Mouse (Mus musculus) hindbrain, embryonic 15.5 days (tissue): ENCODE results near the gene Dmd. TPM values are rescaled to one million over a fixed set of nuclear protein-coding genes. Genes with fewer than 3 reads are reported as not detected.
"Not testable (repeated sequence)": the region's sequence is repeated elsewhere in the genome, so short reads cannot be mapped to it uniquely, and the experiment has no call there.

Source experiments
- ATAC-seq: fragments of 200-750 bp; cut with Nextera tagmentation; 2 replicates; pipeline ENCODE4 v1.8.0; 2017; ENCODE audit warnings: low read depth, moderate number of reproducible peaks, moderate TSS enrichment; ENCODE audit not compliant: low FRiP score
- H3K27ac ChIP-seq: fragments of 300-500 bp; sonication (generic); replicated peaks from 2 replicates; pipeline ENCODE4 v1.5.1; 2015; ENCODE audit warnings: mild to moderate bottlenecking, inconsistent platforms
- H3K27me3 ChIP-seq: fragments of 300-500 bp; sonication (generic); 2 replicates; pipeline ENCODE4 v1.6.1; 2015; ENCODE audit warnings: control low read depth, inconsistent platforms
- H3K36me3 ChIP-seq: fragments of 300-500 bp; sonication (generic); 2 replicates; pipeline ENCODE4 v1.6.1; 2015; ENCODE audit warnings: control low read depth, inconsistent platforms
- H3K4me1 ChIP-seq: fragments of 300-500 bp; sonication (generic); replicated peaks from 2 replicates; pipeline ENCODE4 v1.6.1; 2015; ENCODE audit warnings: control low read depth, inconsistent platforms
- H3K4me2 ChIP-seq: fragments of 300-500 bp; sonication (generic); 2 replicates; pipeline ENCODE4 v1.6.1; 2015; ENCODE audit warnings: moderate library complexity, mild to moderate bottlenecking, inconsistent platforms
- H3K4me3 ChIP-seq: fragments of 300-500 bp; sonication (generic); 2 replicates; pipeline ENCODE4 v1.5.1; 2015; ENCODE audit warnings: mild to moderate bottlenecking, inconsistent platforms
- H3K9ac ChIP-seq: fragments of 300-500 bp; sonication (generic); 2 replicates; pipeline ENCODE4 v1.6.1; 2015; ENCODE audit warnings: inconsistent platforms
- H3K9me3 ChIP-seq: fragments of 300-500 bp; sonication (generic); 2 replicates; pipeline ENCODE4 v1.6.1; 2016; ENCODE audit warnings: control low read depth, inconsistent platforms
- WGBS: fragments of 180-500 bp; shearing (Covaris S2); methylation state at CpG from one replicate; pipeline ENCODE4 v1.1.7; 2015; 5-methylcytosine and 5-hydroxymethylcytosine counted together
- polyA plus RNA-seq: library from polyadenylated mRNA; unstranded; fragments of >200 nt; fragmentation: Nextera tagmentation; extraction: Ambion mirVana; gene quantifications from 2 replicates; pipeline ENCODE4 v1.2.1, GENCODE M21; 2015

Dmd gene
- polyA plus RNA-seq, 1 experiment from 2014 or later = 28.8 TPM

DNA sequence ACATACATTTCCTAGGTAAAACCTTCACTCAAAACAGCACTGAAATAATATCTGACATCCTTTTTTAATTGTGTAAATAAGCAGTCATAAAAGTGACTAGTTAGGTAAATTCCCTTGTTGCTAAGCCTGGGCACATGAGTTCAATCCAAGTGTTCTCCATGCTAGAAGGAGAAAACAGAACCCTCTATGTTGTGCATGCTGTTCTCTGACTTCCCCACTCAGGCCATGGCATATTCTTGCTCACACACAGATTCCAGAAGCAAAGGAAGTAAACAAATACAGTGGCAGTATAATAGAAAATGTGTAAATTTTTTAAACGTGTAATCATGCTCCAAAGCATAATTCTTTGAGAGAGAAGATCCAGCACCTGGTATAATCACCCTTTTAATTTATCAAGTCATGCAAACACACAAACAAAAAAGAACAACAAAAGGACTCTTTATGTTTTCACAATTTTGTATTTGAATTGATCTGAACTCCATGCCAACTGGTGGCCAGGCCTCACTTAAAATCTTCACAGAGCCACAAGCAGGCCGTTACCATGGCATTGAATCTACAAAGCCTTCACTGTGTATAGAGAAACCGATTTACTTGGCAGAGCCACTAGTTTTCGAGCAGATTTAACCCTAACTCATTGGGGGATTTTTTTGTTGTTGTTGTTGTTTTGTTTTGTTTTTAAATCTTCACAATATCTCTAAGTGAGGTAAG lies 797.8 kb downstream of the Dmd start:
- no peak overlapping the region for H3K27ac ChIP-seq
- WGBS = 35% methylated on average over 4 of the region's 4 CpGs
- H3K36me3 ChIP-seq = no peaks in the 10 kb centered on the region
- no peaks in the 10 kb centered on the region for H3K4me1 ChIP-seq
- no peak overlapping the region for H3K9ac ChIP-seq
- ATAC-seq = peak; percentile 75; the same call in 1 of the 2 replicates
- H3K27me3 ChIP-seq = no peaks in the 10 kb centered on the region
- no peak overlapping the region for H3K4me2 ChIP-seq
- no peaks in the 10 kb centered on the region for H3K9me3 ChIP-seq
- H3K4me3 ChIP-seq = no peak overlapping the region

DNA sequence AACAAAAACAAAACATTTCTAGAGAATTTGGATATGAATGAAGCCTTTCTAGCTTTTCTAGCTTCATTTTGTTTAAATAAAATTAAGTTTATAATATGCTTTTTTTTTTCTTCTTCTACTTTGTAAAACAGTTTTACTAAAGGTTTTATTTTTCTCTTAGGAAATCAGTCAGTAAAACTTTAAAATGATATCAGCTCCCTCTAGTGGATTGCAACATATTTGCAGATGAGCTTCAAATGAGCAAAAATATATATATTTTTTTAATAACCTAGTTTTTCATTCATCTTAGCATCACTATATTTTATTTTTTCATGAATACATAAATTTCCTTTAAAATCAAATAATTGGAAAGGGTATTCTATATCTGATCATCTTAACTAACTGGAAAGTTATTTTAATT lies 838.7 kb downstream of the Dmd start:
- H3K36me3 ChIP-seq = no peaks in the 10 kb centered on the region
- H3K9me3 ChIP-seq = no peaks in the 10 kb centered on the region
- no peak overlapping the region for H3K9ac ChIP-seq
- no peak overlapping the region for H3K4me2 ChIP-seq
- no peak overlapping the region for H3K27ac ChIP-seq
- no peak overlapping the region for H3K4me3 ChIP-seq
- ATAC-seq = no peak
- H3K27me3 ChIP-seq = no peaks in the 10 kb centered on the region
- no peaks in the 10 kb centered on the region for H3K4me1 ChIP-seq

DNA sequence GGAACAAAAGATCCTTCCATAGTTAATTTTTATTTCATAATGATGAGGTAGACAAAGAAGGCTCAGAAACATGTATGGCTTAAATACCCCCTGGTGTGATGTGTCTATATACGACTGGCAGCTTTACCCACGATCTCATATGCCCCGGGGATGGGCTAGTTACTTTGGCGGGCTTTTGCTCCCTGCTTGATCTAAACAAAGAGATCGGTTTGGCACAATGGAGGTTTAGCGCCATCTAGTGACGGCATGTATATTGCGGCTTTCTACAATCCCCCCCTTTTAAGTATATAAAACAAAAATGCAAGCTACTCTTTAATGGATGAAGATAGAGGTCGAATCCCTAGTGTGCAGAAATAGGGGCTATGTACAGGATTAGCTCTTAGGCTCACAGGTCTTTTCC lies 918.8 kb downstream of the Dmd start:
- H3K4me2 ChIP-seq, H3K9ac ChIP-seq, H3K9me3 ChIP-seq, H3K27ac ChIP-seq, H3K4me1 ChIP-seq, ATAC-seq, H3K27me3 ChIP-seq, H3K4me3 ChIP-seq, H3K36me3 ChIP-seq: not testable (repeated sequence)
- WGBS = 55% methylated on average over 9 of the region's 9 CpGs

DNA sequence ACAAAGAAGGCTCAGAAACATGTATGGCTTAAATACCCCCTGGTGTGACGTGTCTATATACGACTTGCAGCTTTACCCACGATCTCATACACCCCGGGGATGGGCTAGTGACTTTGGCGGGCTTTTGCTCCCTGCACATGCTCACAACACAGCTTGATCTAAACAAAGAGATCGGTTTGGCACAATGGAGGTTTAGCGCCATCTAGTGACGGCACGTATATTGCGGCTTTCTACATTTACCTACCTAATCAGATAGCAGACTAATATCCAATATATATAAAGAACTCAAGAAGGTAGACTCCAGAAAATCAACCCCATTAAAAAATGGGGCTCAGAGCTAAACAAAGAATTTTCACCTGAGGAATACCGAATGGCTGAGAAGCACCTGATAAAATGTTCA lies 926.7 kb downstream of the Dmd start:
- not testable (repeated sequence) for H3K9ac ChIP-seq, H3K36me3 ChIP-seq, H3K9me3 ChIP-seq, H3K27ac ChIP-seq, ATAC-seq, H3K4me2 ChIP-seq, H3K4me3 ChIP-seq, H3K27me3 ChIP-seq, H3K4me1 ChIP-seq
- WGBS = 88% methylated on average over 11 of the region's 11 CpGs

DNA sequence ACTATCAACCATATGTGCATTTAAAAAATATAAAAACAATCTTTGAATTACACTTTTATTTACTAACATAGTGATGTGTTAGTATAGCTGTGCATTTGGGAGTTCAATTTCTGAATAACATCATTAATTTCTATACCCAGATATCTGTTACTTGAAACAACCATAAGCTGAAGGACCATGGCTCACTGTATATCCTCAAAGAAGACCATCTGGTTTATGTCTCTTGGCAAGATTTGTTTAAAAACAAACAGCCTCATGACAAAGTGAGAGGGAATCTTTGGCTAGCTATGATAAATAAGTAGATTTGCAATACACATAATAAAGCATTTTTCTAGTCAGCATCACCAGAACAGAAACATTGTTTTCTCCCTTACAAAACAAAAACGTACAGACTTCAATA lies 1027.2 kb downstream of the Dmd start:
- no peak overlapping the region for H3K27ac ChIP-seq
- WGBS = 68% methylated on average over 1 of the region's 1 CpGs
- ATAC-seq = no peak
- no peaks in the 10 kb centered on the region for H3K4me1 ChIP-seq
- no peaks in the 10 kb centered on the region for H3K9me3 ChIP-seq
- H3K27me3 ChIP-seq = no peaks in the 10 kb centered on the region
- H3K4me2 ChIP-seq = no peak overlapping the region
- no peak overlapping the region for H3K4me3 ChIP-seq
- H3K9ac ChIP-seq = no peak overlapping the region
- no peaks in the 10 kb centered on the region for H3K36me3 ChIP-seq

DNA sequence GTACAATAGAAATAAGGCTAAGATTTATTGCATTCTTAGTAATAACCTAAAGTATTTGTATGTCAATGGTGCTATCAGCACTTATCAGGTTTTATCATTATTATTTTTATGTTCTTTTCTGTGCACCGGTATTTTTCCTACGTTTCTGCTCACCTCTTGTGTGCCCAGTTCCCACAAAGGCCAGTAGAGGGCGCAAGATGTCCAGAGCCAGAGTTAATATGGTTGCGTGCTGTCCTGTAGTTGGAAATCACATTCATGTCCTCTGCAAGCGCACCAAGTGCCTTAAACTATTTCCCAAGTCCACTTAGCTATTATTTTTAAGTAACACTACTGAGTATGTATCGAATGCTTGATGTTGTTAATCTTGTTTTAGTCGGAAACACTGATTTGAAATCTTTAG lies 1052.6 kb downstream of the Dmd start:
- WGBS = 34% methylated on average over 7 of the region's 7 CpGs
- H3K4me3 ChIP-seq = no peak overlapping the region
- H3K27ac ChIP-seq = no peak overlapping the region
- H3K9ac ChIP-seq = no peak overlapping the region
- no peak for ATAC-seq
- no peak overlapping the region for H3K4me2 ChIP-seq
- H3K9me3 ChIP-seq = no peaks in the 10 kb centered on the region
- no peaks in the 10 kb centered on the region for H3K36me3 ChIP-seq
- H3K4me1 ChIP-seq = no peaks in the 10 kb centered on the region
- no peaks in the 10 kb centered on the region for H3K27me3 ChIP-seq

DNA sequence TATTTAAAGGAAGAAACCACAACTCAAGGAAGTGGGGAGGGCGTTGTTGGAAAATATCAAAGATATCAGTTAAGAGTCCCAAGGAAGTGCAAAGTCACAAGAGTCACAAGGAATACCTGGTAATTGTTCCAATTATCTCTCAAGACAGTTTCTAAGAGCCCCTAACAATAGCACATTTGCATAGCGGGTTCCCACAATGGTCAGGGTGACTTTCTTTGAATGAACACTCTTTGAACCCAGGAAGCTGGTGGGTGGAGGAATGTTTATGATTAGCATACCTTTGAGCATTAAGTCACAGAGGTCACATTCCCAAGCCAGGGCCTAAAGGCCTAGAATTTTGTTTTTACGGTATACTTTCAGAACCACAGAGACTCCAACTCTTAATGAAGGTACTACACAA lies 1113.8 kb downstream of the Dmd start:
- 93% methylated on average over 3 of the region's 3 CpGs for WGBS
- not testable (repeated sequence) for ATAC-seq, H3K27ac ChIP-seq, H3K4me3 ChIP-seq, H3K9ac ChIP-seq, H3K9me3 ChIP-seq, H3K4me1 ChIP-seq, H3K27me3 ChIP-seq, H3K36me3 ChIP-seq, H3K4me2 ChIP-seq

DNA sequence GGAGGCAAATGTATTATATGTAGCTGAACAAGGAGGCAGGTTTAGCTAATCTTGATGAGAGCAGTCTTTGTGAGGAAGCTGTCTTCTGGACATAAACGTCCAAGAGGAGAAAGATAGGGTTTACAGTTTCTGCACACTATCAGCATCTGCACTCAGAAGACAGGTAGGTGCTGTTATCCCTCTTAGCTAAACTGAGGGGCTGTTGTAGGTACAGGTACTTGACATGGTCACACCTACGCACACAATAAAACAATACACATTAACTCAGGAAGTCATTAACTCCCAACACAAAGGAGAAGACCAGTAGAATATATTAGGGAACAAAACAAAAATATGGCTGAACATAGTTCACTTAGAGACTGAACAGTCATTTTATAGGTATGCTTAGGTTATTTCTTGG lies 1217.2 kb downstream of the Dmd start:
- H3K4me2 ChIP-seq = no peak overlapping the region
- no peak for ATAC-seq
- no peaks in the 10 kb centered on the region for H3K9me3 ChIP-seq
- H3K27me3 ChIP-seq = no peaks in the 10 kb centered on the region
- no peak overlapping the region for H3K4me3 ChIP-seq
- no peak overlapping the region for H3K9ac ChIP-seq
- WGBS = 83% methylated on average over 2 of the region's 2 CpGs
- no peak overlapping the region for H3K27ac ChIP-seq
- no peaks in the 10 kb centered on the region for H3K4me1 ChIP-seq
- H3K36me3 ChIP-seq = no peaks in the 10 kb centered on the region

DNA sequence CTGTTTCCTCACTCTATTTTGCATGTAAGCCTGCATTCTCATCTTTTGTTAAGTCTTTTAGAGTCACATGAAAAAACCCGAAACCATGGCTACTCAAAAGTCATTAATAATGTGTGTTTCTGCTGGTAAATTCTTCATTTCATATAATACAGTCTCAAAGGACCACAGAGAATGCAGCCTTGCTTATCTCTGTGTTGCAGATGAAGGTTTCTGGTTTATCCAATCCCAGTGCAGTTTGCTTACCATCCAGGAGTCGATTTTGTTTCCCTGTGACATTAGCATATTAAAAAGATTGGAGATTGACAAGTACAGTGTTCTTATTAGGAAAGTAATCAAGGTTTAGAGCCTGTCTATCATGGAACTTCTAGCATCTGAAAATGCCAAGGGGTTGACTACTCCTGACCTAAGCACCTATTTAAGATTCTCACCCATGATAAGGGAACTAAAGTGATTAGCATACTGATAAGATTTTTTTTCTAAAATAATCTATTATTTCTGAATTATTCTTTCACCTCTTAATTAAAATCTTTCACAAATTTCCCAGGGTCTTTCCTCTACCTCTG lies 1292.7 kb downstream of the Dmd start:
- Histone ChIP-seq H3K9me3 (no peaks in the 10 kb centered on the region), H3K4me2 (no peak overlapping the region), H3K27ac (no peak overlapping the region), H3K9ac (no peak overlapping the region), H3K27me3 (no peaks in the 10 kb centered on the region), H3K4me1 (no peaks in the 10 kb centered on the region), H3K36me3 (no peaks in the 10 kb centered on the region), H3K4me3 (no peak overlapping the region)
- WGBS = 48% methylated on average over 2 of the region's 2 CpGs
- no peak for ATAC-seq

DNA sequence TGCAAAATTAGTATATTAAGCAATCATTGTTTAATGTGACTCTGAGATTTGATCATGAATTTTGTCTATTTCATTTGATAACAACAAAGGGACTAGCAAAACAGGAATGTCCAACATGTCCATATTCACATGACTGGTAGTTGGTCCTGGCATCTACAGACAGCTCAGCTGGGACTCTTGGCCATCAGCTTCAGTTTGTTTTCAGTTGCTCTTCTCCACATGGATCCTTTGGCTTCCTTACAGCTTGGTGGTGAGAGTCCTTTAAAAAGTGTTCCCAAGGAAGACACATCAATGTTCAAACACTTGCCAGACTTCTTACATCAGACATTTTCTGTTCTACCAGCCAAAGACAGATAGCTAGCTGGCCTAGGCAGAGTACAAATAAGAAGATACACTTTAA lies 1381.9 kb downstream of the Dmd start:
- Histone ChIP-seq H3K27me3 (no peaks in the 10 kb centered on the region), H3K4me2 (no peak overlapping the region)
- ATAC-seq = no peak

DNA sequence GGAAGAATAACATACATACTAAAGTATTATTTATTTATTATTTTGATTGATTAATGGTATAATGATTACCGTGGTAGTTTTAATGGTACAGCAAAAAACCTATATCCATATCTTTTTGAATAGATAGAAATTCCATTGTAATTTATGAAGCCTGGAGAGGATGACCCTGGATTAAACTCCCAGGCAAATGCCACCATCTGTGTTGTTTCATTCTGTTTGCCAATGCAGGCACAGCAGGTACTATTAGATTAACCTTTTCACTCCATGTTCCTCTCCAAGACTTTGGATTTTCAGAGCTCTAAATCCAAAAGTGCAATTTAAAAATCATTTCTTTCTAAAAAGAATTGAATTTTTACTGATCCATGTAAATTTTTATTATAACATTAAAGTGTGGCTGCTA lies 1383.5 kb downstream of the Dmd start:
- no peaks in the 10 kb centered on the region for H3K9me3 ChIP-seq
- no peak overlapping the region for H3K4me3 ChIP-seq
- no peaks in the 10 kb centered on the region for H3K27me3 ChIP-seq
- no peak overlapping the region for H3K9ac ChIP-seq
- 83% methylated on average over 1 of the region's 1 CpGs for WGBS
- no peaks in the 10 kb centered on the region for H3K4me1 ChIP-seq
- no peak overlapping the region for H3K4me2 ChIP-seq
- no peaks in the 10 kb centered on the region for H3K36me3 ChIP-seq
- no peak overlapping the region for H3K27ac ChIP-seq
- ATAC-seq = no peak

More for the DNA sequence above, 1381.9 kb downstream of the Dmd start:
- H3K36me3 ChIP-seq = no peaks in the 10 kb centered on the region
- no peak overlapping the region for H3K27ac ChIP-seq
- H3K4me1 ChIP-seq = no peaks in the 10 kb centered on the region
- H3K9ac ChIP-seq = no peak overlapping the region
- no peaks in the 10 kb centered on the region for H3K9me3 ChIP-seq
- no peak overlapping the region for H3K4me3 ChIP-seq

DNA sequence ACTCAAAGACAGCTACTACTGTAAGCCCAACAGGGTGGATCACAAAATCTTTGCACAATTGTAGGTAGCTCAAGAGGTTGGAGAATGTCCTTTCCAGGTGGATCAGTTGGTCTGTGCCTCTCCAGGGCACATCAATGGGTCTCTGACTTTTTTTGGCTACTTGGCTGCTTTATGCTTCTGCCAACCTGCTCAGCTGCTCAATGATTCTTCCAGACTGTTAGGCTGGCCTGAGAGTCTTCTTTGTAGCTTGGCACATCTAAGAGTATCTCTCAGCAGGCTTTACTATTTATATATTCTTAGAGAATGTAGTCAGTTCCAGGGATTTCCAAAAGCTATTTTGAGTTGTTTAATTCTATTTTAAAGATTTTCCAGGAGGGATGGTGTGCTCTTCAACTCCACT lies 1416.3 kb downstream of the Dmd start:
- Histone ChIP-seq H3K9me3 (no peaks in the 10 kb centered on the region), H3K4me2 (no peak overlapping the region), H3K4me1 (no peaks in the 10 kb centered on the region), H3K27me3 (no peaks in the 10 kb centered on the region), H3K4me3 (no peak overlapping the region), H3K36me3 (no peaks in the 10 kb centered on the region), H3K9ac (no peak overlapping the region), H3K27ac (no peak overlapping the region)
- ATAC-seq = no peak

DNA sequence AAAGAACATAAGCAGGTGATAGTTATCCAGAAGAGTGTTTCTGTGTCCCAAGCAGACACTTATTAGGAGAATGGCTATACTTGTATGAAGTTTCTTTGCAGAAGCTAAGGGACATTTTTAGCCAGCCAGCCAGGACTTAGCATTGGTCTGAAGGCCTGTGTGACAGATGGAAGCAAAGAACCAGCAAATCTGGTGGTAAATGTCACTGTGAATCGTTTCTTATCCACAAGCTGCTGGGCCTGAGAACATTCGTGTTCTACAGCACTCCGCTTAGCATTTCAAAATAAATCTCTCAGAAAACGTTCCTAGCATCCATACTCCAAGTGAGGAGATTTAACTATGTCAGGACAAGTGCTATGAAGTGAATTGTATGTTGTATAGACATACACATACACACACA lies 1486.9 kb downstream of the Dmd start:
- no peak overlapping the region for H3K4me2 ChIP-seq
- H3K36me3 ChIP-seq = no peaks in the 10 kb centered on the region
- WGBS = 70% methylated on average over 4 of the region's 4 CpGs
- no peak overlapping the region for H3K9ac ChIP-seq
- H3K27ac ChIP-seq = no peak overlapping the region
- H3K9me3 ChIP-seq = no peaks in the 10 kb centered on the region
- no peaks in the 10 kb centered on the region for H3K4me1 ChIP-seq
- no peaks in the 10 kb centered on the region for H3K27me3 ChIP-seq
- no peak for ATAC-seq
- H3K4me3 ChIP-seq = no peak overlapping the region
